Mouse (Mus musculus) left cerebral cortex, adult 2 months (tissue): ENCODE data around the gene Defb36. TPM values are rescaled to one million over a fixed set of nuclear protein-coding genes. Genes with fewer than 3 reads are reported as not detected.

Source experiments
- DNase-seq, 2 experiments: peaks; one replicate each; pipeline ENCODE4 v3.0.0; 2021 to 2022; ENCODE audit warnings: low spot score in 2 of 2, mixed read lengths in 1 of 2; ENCODE audit errors: extremely low spot score in 1 of 2
- H3K27ac ChIP-seq: fragments of 200-600 bp; 2 replicates; pipeline ENCODE4 v1.8.1; 2022
- H3K4me3 ChIP-seq: fragments of 200-600 bp; 2 replicates; pipeline ENCODE4 v1.8.1; 2022
- CTCF ChIP-seq: fragments of 200-600 bp; IDR thresholded peaks from 2 replicates; pipeline ENCODE4 v1.8.1; 2022; ENCODE audit warnings: antibody characterized with exemption, mild to moderate bottlenecking, moderate library complexity
- intact Hi-C: fragments of 180-260 bp; cut with DNase I; formaldehyde crosslinking; loops from one replicate; pipeline ENCODE4 v1.15.1; 2025
- total RNA-seq, 2 experiments: library from RNA; stranded (reverse); gene quantifications; 2 replicates each; pipeline ENCODE4 v1.2.3; 2021

The Defb36 gene
- total RNA-seq, 2 experiments from 2014 or later = not detected

DNA sequence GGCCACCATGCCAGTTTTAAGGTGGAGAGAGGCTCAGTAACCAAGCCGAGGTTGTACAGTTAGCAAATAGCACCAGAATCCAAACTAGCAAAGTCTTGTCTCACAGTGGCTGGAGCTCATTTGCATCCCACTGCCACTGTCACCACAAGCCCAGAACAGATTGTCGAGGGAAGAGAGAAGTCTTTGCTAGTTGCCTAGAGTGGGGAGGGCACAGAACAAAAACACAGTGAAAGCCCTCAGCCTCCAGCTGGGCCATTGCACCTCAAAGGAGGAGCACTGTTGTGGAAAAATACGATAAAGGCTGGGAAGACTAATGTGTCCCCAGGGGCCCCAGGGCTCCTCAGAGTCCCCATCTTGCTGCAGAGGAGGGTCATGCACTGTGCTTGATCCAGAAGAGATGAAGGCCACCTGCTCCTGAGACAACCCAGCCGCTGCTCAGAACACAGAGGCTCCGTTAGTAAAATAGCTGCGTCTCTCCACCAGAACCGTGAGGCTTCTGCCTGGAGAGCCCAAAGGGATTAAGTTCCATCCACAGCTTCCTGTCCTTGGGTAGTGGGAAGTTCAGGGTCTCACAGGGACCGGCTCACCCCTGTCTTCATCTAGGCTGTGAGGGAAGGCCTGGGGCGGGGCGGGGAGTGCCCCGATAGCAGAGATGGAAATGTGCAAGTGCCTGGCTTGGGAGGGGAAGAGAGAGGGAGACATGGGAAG, 35.4 kb downstream of the Defb36 start:
- no peak for TF ChIP-seq CTCF
- no peak overlapping the region for H3K4me3 ChIP-seq
- intact Hi-C loops = no loop called here
- H3K27ac ChIP-seq = no peak overlapping the region
- no peak for DNase-seq

DNA sequence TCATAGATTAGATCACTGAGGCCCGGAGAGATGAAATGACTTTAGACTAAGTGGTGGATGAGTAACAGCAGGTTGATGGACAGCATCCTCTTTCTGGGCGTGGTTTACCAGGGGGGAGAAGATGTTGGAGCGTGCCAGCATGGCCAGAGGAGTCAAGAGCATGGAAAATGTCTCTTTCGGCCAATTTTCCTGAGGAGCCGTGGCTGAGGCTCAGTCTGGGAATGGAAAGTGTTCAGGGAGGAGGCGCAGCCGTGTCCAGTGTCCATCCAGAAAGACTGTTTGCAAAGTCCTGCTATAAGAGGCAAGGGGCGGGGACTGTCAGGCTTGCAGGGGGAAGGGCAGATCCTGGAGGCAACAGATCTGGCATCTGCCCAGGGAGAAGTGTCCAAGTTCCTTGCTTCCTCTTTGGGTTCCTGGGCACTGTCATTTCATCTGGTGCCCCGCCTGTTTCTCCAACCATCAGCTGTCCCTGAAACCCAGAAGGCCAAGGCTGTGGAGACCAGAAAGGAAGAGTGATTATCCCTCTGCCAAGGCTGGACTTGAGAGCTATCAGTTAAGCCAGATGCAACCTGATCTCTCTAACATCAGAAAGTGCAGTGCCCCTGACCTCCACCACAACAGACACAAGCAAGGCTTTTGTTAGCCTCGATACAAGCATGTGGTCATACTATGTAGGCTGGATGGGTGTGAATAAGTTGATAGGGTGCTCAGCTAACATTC, 48.9 kb downstream of the Defb36 start:
- Histone ChIP-seq H3K27ac (no peak overlapping the region), H3K4me3 (no peak overlapping the region)
- no peak for TF ChIP-seq CTCF

DNA sequence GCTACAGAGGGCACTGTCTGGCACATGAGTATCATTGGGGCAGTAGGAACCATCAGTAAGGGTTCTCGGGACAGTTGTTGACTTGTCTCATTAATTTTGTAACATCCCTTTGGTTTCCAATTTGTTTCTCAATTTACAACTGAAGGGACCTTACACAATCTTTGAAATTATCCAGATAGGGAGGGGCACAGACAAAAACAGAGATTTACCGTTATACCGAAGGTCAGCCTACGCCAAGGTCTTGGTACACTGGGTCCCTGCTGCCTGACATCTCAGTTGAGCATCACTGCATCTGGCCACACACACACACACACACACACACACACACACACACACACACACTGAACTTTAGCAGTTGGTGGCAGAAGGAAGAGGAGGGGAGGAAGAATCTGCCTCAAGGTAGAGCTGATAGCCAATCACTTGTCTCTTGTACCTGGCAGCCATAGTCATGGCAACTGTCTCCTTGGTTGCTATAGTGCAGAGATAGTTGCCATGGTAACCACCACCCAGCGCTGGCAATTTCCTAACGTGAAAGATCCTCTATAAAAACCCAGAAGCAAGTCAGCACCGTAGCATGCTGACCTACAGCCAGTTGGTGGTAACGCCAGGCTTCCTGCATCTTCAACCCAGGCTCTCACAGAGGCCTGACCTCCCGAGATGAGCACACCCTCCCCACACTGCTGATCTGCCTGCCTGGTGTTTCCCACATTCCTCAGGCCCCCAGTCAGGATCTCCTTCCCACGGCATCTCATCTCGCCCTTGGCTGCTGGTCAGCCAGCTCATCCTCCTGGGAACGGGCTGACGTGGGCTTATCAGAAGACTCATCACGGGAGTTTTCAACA, 50.0 kb downstream of the Defb36 start:
- no peak for TF ChIP-seq CTCF
- peak overlapping the region; percentile 90 for H3K27ac ChIP-seq
- intact Hi-C loops = no loop called here
- DNase-seq = peak; percentile 63 to 76
- no peak overlapping the region for H3K4me3 ChIP-seq

More for the DNA sequence above, 48.9 kb downstream of the Defb36 start:
- DNase-seq = no peak
- intact Hi-C loops = no loop called here

DNA sequence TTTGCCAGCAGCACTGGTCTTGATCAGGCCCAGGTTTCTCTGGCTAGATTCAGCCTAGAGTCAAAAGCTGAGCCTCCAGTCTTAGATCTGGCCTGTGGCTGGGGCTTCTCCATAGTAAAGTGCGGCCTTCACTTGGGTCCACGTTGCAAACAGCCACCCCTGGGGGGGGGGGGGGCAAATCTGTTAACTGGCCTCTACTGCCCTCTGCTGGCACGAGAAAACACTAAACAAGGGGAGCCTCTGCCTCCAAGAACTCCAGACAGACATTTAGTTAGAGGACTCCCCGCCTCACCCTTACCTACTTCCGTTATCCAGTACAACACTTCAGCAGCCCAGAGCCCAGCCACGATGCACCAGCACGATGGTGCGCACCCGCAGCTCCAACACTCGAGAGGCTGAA, 53.3 kb downstream of the Defb36 start:
- H3K4me3 ChIP-seq = no peak overlapping the region
- intact Hi-C loops = loop anchor here (1.0 kb wide), 1 partner anchor 42 kb away; no protein-coding TSS in a partner anchor
- no peak overlapping the region for H3K27ac ChIP-seq
- peak; percentile 49 for TF ChIP-seq CTCF
- DNase-seq = no peak

DNA sequence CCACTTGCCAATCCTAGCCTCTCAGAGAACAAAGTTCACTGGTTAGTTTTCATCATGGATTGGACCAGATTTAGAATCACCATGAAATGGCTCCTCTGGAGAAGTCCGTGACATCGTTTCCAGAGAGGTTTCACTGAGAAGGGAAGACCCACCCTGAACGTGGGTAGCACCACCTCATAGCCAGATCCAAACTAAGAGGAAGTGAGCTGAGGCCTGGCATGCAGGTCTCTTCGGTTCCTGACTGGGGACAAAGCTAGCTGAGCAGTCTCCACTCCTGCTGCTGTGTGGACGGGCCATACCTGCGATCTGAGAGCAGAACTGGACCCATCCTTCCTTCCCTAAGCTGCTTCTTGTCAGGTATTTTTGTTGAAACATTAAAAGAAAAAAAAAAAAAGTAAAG, 57.0 kb downstream of the Defb36 start:
- TF ChIP-seq CTCF = no peak
- Histone ChIP-seq H3K27ac (no peak overlapping the region), H3K4me3 (no peak overlapping the region)
- intact Hi-C loops = no loop called here
- DNase-seq = no peak

Other genes with a start within 250 kb of the Defb36 start
- gene Nrsn2, start 227.7 kb upstream of the Defb36 start, total RNA-seq = 10 to 100 TPM; 74.6 to 90.8 TPM
- 10 to 100 TPM; 12.8 to 15.7 TPM for gene Sox12, start 206.3 kb upstream of the Defb36 start, total RNA-seq
- gene Zcchc3, start 189.3 kb upstream of the Defb36 start, total RNA-seq = 1 to 10 TPM; 8.5 to 9.9 TPM
- 1 to 10 TPM; 2.4 to 3.0 TPM for gene 6820408C15Rik, start 188.7 kb upstream of the Defb36 start, total RNA-seq
- not detected for gene Defb23, start 139.7 kb upstream of the Defb36 start, total RNA-seq
- gene Defb20, start 127.3 kb upstream of the Defb36 start, total RNA-seq = not detected
- gene Defb22, start 114.2 kb upstream of the Defb36 start, total RNA-seq = not detected
- not detected for gene Defb26, start 92.6 kb upstream of the Defb36 start, total RNA-seq
- gene Defb28, start 86.1 kb upstream of the Defb36 start, total RNA-seq = not detected
- not detected for gene Defb29, start 64.2 kb upstream of the Defb36 start, total RNA-seq
- gene Gm17416, start 35.0 kb upstream of the Defb36 start, total RNA-seq = not detected
- not detected for gene Defb21, start 31.6 kb upstream of the Defb36 start, total RNA-seq
- not detected for gene Defb19, start 24.0 kb upstream of the Defb36 start, total RNA-seq
- gene Defb45, start 4.9 kb upstream of the Defb36 start, total RNA-seq = not detected
- gene Defb25, start 18.7 kb downstream of the Defb36 start, total RNA-seq = not detected
- under 1 TPM; 0.65 to 0.68 TPM for gene Rem1, start 22.6 kb downstream of the Defb36 start, total RNA-seq
- 10 to 100 TPM; 77.2 to 82.2 TPM for gene H13, start 65.1 kb downstream of the Defb36 start, total RNA-seq
- 10 to 100 TPM; 17.6 to 19.8 TPM for gene Mcts2, start 82.7 kb downstream of the Defb36 start, total RNA-seq
- gene Id1, start 131.9 kb downstream of the Defb36 start, total RNA-seq = 10 to 100 TPM; 22.4 to 24.2 TPM
- 1 to 10 TPM; 1.7 to 1.9 TPM for gene Cox4i2, start 149.8 kb downstream of the Defb36 start, total RNA-seq
- gene Bcl2l1, start 227.4 kb downstream of the Defb36 start, total RNA-seq = 100 to 1,000 TPM; 133 to 135 TPM
- gene Tpx2, start 243.6 kb downstream of the Defb36 start, total RNA-seq = 1 to 10 TPM; 2.5 to 3.0 TPM